Mouse (Mus musculus) right cerebral cortex, postnatal 4 days (tissue): ENCODE measurements around the gene Pbx1.
A peak's percentile ranks its signal among the peaks of the same experiment; 100 is the strongest.

Experiments
- DNase-seq: peaks from one replicate; pipeline ENCODE4 v3.0.0-alpha.2; 2022

Gene Pbx1

DNA sequence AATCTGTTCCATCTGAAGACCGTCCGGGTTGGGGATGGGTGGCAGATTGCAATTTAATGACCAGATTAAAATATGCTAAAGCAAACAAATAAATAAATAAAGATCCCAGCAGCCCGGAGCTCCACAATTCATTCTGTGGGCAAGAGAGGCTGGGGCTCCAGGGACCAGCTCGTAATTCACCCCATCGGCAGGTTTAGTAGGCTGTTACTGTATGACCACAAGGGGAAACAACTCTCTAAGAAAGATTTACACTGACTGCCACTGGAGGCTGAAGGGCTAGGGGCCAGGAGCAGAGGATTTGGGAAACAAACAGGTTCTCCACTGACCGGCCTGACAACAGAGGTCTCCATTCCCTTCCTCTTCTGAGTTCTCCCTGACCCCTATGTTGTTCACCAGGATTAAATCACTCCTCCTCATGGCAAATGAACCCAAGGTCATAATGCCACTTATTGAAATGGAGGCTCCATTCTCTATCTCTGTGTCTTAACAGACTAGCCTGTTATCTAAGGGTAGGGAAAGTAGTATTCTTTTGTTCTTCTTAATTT, 292.9 kb downstream of the Pbx1 start:
- DNase-seq, result no peak

DNA sequence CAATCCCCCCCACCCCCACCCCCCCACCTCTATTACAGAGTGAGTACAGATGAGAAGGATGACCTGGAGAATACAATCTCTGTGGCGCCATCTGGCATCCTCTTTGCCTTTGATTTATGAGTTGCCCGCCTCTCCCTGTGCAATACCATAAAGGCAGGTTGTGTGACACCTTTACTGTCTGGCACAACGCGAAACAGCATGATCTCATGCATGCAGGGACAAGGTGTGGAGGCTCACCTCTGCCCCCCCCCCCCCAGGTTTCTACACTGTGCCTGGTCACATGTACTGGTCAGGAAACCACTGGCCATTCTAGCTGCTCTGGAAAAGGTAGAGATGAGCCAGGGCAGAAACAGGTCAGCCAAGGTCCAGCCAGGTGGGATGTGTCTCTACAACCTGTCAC, 293.4 kb downstream of the Pbx1 start:
- no peak for DNase-seq

DNA sequence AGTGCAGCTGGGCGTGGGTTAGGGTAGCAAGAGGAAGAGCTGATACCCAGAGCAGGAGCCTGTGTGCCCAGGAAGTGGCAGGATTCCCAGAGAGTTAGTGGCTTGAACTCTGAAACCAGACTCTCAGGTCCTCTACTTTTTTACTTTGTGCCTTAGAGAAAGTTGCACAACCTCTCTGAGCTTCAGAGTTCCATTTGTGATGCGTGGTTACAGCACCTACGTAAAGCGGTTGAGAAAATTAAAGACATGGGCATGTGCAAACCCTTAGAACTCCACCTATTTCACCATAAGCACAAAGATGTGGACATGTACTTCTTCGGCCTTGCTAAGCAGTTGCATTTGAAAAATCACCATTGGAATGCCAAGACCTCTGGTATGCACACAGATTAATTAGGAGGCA, 294.2 kb downstream of the Pbx1 start:
- DNase-seq, result no peak

DNA sequence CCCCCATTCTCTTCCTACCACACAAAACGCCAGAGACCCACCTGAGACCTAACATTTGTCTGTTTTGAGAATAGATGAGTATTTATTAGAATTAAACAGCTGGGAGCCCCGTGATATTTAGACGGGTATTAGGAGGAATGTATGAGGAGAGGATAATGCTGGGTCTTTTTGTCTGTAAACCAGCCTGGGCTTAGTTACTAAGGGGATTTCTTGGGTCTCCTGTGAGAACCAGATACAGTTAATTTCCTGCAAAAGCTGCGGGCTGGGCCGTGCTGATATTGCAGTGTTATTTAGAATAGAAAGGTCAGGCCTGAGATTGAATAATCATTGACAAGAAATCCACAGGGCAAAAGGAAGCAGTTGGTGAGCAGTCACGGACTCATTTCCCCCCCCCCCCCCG, 296.5 kb downstream of the Pbx1 start:
- DNase-seq, result no peak

DNA sequence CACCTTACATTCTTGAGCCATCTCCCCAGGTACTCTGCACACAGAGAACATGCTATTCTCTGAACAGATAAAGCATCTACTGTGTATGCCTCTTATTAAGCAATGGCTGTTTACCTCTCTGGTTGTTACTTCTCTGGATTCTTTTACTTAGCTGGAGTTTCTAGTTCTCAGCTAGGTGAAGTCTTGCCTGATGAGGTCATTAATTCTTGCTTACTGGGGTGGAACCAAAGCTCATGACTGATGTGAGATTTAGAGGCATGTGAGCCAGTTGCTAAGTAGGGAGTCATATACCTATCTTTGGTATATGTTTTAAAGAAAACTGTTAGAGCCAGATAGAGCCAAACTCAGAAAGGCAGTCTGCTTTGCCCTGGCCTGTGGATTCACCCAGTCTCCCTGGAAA, 298.4 kb downstream of the Pbx1 start:
- no peak for DNase-seq

DNA sequence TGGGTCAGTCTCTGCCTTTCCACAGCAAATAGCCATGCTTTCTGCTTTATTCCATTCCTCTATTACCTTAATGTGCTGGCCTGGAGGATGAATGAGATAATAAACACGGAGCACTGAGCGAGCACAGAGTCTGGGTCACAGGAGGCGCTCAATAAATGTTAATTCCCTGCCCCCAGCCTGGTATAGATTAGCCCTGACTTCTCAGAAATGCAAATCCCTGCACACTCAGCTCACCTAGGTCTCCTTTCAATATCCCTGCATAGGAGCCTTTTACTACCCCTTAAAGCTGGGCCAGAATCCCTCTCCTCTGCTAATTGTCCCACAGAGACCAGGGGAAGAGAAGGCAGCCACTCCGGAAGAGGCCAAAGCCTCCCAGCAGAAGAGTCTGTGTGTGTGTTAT, 304.1 kb downstream of the Pbx1 start:
- DNase-seq, result no peak

DNA sequence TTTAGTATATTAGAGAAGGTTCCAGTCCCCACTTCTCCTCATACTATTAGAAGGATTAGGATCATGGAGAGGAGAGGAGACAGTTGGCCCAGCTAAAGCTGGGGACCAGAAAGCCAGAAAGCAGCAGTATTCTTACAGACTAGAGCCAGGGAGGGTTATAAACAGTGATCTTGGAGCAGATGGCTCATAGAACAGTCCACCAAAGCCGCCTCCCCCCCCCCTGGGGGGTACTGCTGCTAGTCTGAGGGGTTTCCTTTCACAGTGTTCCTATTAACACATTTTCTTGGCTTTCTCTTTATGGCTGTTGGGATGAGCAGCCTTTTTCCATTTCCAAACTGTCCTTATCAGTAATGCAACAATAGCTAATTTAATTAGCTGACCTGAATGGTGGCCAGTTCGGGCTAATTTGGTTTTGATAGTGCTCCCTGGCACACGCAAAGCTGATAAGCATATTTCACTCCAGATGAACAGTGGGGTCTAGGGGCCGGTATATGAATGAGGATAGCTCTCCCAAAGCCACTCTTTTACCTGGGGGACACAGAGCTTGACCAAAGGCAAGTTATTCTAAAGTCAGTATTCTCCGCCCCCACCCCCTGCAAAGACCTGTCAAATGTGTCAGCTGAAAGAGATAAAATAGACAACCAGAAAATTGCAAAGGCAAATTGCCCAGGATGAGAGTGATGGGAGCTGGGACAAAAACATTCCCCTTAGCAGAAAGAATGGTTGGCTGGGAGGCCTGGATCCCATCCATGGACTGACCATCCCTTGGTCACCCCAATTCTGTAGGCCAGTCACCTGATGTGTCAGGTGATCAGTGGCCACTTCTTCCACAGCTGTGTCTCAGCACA, 307.2 kb downstream of the Pbx1 start:
- DNase-seq, result no peak

DNA sequence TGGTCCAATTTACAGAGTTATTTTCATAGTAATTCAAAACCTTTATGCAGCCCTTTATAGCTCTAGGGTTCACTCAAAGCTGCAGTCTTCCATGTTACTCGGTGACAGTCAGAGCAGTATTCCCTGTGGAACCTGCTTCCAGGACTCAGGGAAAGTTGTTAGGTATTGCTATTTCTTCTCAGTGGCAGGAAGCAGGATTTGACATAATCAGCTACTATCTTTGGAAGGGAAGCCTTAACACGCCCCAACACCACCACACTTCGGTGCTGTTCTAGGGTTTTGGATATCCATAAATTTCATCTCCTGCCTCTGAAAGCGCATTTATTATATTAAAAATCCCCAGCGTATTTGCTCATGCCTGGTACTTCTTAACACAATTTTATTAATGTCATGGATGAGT, 314.0 kb downstream of the Pbx1 start:
- DNase-seq, result no peak

DNA sequence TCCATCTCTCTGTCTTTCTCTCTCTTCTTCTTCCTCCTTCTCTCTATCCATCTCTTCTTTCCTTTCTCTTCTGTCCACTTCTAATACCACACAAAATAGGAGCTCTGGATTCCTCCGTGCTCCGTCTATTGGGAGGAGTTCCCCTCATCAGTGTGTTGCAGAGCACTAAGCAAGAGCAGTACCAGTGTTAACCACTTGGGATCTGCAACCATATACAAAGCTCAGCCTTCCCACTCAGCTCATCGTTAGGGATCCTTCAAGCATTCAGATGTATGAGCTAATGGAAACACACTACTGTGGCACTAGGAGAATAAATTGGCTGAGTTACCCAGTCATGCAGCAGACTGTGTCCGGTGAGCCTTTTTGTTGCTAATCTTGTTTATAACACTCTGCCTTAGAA, 314.7 kb downstream of the Pbx1 start:
- DNase-seq, result no peak

DNA sequence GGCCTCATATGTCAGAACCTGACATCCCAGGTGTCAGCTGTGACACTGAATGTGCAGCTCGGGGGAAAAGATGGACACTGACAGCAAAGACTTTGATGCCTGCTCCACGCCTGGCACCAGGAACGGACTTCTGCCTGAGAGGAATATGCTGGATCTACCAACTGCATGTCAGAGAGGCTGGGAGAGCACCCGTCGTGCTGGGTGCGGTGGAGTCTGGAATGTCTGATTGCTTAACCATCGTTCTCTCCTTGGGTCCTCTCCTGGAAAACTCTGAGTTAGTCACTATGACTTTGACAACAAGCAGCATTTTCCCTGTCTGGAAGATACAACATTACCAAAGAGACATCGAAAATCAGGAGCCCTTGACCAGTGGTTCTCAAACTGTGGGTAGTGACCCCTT, 322.3 kb downstream of the Pbx1 start:
- DNase-seq, result no peak

DNA sequence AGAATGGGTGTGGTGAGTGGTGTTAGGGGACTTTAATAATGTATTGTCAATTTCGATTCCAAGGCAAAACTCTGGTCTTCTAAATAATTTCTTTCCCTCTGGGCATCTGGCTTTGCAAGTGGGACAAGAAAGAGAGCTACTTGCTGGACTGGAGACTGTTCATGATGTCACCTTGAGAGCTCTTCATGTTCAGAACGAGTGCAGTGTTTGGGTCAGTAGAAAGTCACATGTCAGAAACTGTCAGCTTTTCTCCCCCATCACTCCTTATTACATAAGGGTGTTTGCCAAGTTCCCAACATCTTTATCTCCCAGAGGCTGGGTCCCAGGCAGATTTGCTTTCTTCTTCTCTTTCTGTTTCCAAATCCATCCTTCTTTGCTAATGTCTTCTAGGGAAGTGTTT, 328.2 kb downstream of the Pbx1 start:
- DNase-seq, result no peak

DNA sequence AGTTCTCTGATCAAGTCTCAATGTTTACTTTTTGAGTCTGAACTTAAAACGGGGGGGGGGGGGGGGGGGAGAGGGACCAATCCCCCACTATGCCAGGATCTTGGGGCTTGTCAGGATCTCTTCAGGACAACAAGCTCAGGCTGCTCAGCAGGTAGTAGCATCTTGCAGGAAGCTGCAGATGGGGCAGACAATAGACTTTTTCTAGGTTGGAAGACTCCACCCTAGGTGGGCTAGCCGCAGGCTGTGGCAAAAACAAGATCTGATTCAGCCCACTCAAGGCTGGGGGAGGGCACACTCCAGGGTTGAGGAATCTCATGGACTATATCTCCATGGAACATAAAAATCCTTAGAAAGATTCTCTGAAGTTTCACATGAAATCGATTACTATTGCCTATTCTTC, 330.6 kb downstream of the Pbx1 start:
- no peak for DNase-seq

DNA sequence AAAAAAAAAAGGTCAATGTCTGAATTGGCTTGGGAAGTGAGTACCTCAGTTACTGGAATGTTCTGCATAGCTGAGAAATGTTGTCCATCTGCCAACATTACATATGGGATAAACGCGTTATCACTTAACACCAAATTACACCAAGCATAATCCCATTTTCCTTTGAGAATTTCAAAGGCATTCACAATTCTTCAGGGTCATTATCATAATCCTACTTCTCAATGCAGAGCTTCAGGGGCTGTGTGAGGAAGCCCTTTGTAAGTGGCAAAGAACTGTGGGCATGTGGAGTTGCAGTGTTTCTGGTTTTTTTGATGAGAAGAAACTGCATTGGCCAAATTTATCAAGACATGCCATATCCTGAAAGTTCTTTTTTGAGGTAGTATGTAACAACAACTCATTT, 333.3 kb downstream of the Pbx1 start:
- DNase-seq, result no peak

DNA sequence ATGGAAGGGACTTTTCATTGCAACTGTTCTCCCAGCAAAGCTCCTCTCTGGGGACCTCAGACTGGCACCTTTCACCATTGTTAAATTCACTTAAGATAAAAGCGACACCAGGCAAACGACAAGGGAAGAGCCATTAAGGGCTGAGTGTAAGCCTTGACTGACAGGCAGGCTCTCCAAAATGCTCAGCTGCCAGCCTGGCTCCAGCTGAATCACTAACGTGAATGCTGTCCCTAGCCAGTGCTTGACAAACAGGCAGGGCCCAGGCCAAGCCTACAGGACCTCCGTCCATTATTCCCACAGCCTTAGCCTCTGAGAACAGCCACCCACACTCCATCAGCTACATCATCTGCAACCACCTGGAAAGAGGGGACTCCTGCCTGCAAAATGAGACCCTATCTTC, 337.4 kb downstream of the Pbx1 start:
- no peak for DNase-seq

DNA sequence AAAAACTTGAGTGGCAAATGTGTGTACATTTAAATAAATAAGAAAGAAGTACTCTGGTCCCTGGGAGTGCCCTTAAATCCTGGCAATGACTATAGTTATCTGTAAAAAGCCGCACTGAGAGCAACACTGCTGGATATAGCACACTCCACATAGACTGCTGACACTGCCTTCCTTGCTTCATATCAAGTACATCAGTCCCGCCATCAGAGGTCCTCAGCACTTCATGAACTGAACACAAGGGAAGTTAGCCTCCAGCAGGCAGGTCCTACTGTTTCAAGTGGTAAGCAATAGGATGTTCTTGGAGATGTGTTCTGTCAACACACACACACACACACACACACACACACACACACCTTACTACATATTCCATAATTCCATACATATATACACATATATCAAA, 339.0 kb downstream of the Pbx1 start:
- DNase-seq, result peak; percentile 28

DNA sequence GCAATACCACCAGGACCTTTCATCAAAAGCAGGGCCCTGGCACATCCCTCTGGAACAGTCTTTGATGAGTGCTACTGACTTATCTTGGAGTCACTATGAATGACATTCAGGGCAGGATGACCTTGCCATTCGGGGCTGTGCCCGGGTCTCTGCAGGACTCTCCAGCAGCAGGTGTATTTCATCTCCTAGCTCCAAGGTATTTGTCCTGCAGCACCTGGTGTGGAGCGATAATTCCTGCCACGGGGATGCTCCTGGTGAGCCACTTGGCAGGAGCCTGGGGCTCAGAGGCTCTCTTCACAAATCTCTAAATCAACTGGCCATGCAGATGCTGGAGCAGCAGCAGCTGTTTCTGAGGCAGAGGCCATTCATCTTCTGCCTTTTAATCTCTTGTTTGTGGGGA, 340.4 kb downstream of the Pbx1 start:
- no peak for DNase-seq

DNA sequence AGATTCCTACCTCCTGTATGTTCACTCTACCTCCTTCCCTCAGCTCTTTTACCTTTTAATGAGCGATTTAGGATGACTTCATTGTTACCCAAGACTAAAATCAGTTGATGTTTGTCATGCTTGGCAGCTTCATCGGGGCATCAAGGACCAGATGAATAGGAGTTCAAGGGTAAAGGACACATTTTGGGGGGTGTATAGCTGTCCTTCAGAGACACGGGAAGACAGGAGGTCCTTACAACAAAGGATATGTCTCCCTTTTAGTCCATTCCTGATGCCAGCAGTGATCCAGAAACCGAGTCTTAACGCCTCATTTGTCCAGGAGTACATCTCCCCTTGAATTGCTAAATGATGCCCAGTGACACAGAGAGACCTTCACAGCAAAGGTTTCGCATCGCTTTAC, 343.4 kb downstream of the Pbx1 start:
- no peak for DNase-seq

DNA sequence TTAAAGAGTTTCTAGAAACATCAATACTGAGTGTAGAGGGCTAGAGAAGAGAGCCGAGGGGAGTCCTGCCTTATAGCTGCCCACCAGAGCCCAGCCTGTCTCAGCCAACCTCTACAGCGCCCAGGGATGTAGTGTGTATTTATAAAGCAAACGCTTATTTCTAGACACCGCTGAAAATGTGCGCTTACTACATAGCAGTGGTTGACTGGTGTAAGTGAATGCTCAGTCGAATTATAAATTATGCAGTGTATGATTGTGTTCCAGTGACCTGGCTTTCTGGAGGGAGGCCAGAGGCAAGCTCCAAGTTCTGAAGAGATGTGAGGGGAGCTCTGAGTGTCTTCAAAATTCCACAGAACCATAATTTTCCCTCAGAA, 352.7 kb downstream of the Pbx1 start:
- no peak for DNase-seq

DNA sequence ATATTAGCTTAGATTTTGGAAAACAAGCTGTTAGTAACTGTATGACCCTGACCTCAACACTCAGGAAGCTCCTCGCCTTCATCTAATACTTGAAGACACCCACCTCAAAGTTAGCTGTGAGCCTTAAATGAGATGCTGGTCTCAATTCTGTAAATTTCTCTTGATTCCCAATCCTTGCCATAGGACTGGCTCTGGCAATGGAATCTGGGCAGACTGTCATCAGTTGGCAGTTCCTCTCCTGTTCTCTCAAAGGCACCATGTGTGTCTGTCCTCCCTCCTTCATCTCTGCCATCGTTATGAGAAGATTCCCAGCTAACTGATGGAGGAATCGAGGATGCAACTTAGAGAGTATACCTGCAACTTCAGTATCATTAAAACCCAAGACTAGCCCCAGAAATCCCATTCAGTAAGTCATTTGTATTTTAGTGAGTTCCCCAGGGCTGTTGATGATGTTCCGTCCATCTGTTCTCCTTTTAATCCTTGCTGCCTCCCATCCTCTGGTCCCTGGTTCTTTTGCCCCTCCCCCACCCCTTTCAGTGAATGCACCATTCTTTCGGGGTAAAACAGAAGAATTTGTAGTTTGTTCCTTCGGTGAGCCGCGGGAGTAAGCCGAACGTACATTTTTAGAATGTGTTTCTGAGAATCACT, 353.2 kb downstream of the Pbx1 start:
- no peak for DNase-seq

DNA sequence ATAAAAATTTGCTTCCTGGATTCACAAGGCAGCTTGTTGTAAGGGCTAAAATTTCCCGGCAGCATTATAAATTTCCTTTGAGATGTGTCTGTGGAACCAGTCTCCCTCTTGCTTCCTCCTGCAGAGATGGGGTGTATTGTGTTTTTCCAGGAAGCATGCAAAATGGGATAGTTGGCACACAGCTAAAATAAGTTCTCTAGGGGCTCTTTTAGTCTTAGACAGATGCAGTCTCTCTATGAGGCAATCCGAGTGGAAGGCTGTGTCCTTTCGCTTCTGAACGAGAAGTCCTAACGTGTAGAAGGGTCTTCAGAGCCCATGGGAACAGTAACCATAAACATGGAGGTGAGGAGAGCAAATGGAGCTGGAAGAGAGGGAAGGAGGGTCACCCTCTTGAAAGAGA, 360.1 kb downstream of the Pbx1 start:
- DNase-seq, result no peak

DNA sequence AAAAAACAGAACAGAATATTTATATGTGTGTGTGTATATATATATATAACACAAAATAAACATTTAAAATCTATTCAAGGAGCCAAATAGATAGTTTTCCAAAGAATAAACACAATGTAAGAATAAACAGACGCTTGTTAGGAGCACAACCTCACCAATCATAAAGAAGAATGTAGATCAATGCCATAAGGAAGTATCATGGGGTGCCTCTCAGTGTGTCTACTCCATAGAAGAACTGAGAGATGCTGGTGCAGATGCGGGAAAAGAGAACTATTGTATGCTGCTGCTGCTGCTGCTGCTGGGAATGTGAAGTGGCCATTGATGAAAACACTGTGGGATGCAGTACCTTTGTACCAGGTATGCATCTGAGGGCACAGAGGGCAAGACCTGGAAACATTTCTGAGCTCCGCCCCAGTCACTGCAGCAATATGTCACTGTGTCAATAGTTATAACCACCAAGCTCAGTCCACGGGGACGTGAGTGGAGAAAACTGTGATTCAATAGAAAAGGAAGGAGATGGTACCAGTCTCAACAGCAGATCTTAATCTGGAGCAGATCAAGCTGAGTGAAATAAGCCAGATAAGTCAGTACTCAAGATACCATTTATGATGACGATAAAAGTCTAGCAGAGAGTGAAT, 361.7 kb downstream of the Pbx1 start:
- no peak for DNase-seq

DNA sequence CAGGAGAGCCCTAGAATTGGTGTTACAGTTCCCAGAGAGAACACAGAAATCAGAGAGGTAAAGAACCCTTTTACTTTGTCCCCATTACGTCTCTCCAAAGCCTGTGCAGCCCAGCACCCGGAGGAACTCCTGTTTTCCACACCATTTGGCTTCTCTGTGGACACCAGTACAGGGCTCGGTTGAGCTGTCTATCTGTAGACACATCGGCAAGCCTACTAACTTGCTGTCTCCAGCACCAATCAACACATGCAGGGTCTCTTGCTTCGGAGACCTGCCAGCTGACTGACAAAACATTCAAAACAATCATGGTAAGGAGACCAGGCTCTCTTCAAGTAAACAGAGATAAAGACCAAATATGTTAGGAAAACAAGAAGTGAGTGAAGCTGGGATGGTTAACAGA, 362.3 kb downstream of the Pbx1 start:
- DNase-seq, result no peak
